Mouse (Mus musculus) c-Kit-positive CD71-positive TER-119-negative erythroid progenitor cells, embryonic 14.5 days (primary cell): ENCODE results near the gene 4931409K22Rik.

Experiments used
- DNase-seq: peaks from one replicate; pipeline ENCODE4 v3.0.0-alpha.2; 2013; ENCODE audit warnings: low read depth

The 4931409K22Rik gene

DNA sequence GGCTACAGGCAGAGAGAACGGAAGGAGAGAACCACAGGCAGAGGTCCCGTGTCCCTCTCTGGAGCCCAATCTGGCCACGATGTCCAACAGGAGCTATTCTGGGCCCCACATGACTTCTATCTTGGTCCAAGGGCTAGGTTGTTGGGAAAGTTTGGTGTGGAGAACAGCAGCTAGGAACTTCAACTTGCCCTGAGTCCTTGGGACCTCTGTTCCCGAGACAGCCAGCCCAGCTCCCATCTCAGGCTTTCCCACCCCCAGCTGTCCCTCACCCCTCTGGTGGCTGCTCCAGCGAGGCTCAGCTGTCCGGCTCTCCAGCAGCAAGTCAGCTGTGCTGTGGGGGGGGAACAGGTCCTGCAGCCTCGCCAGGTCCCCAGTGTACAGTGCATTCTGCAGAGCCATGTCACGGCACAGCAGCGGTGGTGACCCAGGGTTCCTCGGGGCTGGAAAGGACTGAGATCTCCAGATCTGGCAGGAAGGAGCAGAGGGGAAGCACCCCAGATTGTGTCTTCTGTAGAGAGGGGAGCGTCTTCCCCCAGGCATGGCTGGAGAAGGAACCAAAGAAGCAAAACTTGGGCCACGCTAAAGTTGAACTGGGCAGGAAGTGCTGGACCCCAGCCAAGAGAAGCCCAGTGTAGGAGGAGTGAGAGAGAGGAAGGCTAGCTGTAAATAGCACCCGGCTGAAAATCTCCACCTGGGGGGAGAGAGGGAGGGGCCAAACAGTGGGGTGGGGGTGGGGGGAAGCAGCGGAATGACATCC is 16.0 kb downstream of the 4931409K22Rik start, which contains the start of gene Asb10:
Gene Asb10 (minus strand): TSS at position 592 of the 757 bp plus-strand sequence.
- DNase-seq = no peak

DNA sequence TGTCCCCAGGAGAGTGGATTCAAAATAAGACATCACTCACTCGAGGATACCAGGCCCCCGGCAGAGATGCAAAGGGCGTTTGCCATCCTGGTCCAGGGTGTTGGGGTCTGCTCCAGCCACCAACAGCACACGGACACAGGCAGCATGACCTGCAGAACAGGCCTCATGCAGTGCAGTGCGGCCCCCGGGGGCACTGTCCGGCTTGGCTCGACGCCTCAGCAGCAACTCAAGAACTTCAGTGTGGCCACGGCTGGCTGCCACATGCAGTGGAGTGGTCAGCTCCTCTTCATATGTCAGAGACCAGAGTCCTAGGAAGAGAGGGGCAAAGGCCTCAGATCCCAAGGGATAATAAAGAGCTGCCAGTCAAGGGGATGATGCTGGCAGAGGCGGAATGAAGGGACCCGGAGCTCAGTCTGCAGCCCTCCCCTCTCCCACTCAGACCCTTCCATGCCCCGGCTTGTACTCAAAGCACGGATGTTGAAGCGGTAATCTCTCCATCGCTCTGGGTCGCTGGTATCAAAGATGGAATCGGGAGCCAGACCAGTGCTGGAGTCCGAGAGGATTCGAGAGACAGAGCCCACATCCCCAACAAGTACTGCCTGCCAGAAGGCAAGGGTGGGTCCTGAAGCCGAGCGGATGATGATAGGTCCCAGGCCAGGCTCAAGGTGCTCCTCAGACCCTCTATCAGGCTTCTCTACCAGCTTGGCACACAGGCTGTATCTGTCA is 16.9 kb downstream of the 4931409K22Rik start:
- DNase-seq = no peak

DNA sequence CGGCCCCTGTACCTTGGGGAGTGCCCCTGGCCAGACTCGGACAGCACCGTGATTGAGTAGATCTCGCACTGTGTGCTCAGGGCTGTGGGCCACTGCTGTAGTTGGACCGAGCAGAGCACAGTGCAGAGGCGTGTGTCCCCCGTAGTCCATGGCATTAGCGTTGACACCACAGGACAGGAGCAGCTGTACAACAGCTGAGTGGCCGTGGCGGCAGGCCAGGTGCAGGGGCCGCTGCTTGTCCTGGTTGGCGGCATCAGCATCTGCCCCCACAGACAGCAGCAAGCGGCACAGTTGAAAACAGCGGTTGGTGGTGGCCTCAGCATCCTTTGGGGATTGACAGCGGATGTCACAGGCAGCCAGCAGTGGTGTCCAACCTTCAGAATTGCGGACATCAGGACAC is 19.0 kb downstream of the 4931409K22Rik start:
- no peak for DNase-seq

DNA sequence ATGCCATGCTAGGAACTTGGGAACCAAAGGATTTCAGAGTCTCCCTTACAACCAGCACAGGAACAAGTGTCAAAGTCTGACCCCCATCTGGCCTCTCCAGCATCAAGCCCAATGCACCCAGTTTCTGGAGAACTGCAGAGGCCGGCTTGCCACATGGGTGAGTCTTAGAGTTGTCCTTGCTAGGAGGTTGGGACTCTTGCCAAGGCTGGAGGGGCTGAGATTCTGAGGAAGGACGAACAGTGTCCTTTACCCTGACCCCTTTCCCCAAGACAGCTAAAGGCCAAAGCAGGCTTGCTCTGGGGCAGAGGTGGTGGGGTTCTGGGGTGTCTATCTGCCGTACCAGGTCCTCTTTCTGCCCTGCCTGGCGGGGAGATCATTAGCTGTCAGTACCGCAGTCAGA is 20.1 kb downstream of the 4931409K22Rik start:
- no peak for DNase-seq

DNA sequence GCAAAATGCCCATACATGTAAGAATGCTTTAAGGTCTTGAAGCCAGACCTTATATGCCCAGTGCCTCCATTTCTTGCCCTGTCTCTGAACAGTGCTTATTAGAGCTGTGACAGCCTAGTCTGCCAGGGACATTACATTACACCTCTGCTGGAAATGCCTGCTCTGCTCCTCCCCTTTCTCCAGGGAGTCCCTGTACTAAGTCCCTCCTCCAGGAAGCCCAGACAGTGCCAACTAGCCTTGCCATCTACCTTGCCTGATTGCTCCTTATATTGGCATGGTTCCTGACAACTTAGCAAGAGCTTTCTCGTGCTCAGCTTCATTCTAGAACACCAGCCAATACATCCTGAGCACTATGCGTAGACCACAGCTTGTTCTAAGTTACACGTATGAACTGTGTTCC is 20.9 kb downstream of the 4931409K22Rik start:
- no peak for DNase-seq

DNA sequence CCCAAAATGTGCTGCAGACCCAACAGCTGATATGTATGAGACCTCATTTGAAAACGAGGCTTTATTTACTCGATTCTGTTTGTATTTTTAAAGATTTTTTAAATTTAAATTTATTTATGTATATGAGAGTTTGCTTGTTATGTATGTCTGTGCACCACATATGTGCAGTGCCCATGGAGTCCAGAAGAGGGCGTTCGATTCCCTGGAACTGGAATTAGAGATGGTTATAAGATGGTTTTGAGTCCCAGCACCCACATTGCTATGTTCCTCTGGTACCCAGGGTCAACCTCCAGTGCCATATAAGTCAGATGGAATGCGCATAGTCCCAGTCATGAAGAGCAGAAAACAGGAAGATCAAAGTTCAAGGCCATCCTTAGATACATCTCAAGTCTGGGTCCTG is 22.3 kb downstream of the 4931409K22Rik start:
- no peak for DNase-seq

DNA sequence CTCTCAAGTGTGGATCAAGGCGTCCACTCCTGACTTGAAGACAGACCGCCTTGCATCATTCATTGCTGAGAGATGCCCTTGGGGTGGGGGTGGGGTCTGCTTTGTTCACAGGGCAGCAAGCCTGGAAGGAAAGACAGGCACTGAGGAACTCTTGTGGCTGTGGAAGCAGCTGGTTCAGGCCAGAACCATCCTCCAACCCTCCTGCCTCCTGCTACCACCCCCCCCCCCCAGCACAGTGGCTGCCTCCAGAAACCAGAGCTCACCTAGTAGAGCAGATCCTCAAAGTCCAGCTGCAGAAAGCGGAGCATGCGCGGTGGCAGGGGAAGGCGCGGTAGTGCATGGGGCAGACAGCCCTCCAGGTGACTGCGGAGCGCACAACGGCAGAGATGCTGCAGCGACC is 23.2 kb downstream of the 4931409K22Rik start:
- no peak for DNase-seq

DNA sequence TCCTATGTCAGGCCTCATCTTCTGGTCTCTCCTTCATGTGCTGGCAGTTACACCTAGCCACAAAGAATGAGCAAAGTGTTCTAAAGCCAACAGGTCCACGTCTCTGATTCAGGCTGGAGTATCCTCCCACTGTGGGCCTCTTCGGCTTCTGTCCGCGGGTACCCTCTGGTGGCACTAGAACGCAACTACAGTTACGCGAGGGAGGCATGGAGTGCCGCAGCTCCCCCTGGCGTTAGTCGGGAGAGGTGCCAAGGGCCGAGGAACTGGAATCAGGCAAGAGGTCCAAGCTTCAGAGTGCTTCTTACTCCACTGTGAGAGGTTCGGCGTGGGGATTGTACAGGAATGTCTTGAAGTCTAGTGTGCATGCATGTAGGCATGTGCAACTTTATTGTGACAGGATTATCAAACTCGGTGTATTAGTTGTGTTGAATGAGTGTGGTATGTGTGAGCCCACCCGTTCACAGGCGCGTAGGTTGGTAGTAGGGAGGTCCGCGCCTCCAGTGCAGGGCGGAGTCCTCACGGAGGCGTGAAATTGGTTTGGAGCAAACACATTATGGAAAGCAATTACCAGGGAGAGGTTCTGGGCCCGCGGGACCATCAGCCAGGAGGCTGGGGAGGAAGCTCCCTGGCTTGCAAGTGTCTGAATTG is 26.4 kb downstream of the 4931409K22Rik start:
- DNase-seq = peak; percentile 72

DNA sequence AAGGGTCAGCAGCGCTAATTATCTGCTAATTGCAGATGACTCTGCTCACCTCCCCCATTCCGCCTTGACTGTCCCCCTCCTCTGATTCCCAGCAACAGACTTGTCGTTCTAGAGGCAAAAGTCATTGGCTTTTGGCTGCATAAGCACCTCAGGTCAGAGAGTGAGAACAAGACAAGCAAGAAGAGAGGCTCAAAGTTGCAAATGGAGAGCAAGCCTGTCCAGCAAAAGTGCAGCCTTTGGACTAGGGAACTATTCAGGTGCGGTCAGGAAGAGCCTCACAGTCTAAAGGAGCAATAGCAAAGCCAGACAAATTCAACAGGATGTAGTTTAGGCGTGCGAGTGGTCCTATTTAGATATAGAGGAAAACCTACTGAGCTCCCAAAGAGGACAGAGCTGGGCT is 28.8 kb downstream of the 4931409K22Rik start:
- no peak for DNase-seq

DNA sequence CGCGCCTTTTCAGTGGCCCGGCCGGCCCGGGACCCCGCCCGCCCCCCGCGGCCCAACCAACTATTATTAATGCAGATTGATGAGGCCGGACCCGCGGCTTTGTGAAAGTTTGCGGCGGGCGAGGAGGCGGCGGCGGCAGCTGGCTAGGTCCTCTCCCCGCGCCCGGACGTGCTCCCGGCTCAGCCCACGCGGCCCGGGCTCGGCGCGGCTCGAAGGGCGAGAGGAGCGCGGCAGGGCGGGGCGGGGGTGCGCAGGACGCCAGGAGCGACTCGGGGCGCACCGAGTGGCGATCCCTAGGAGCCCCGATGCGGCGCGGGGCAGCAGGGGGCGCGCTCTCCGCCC is 29.7 kb downstream of the 4931409K22Rik start, which contains the start of gene Gbx1:
Gene Gbx1 (minus strand): TSS at position 314 of the 342 bp plus-strand sequence.
- DNase-seq = no peak

DNA sequence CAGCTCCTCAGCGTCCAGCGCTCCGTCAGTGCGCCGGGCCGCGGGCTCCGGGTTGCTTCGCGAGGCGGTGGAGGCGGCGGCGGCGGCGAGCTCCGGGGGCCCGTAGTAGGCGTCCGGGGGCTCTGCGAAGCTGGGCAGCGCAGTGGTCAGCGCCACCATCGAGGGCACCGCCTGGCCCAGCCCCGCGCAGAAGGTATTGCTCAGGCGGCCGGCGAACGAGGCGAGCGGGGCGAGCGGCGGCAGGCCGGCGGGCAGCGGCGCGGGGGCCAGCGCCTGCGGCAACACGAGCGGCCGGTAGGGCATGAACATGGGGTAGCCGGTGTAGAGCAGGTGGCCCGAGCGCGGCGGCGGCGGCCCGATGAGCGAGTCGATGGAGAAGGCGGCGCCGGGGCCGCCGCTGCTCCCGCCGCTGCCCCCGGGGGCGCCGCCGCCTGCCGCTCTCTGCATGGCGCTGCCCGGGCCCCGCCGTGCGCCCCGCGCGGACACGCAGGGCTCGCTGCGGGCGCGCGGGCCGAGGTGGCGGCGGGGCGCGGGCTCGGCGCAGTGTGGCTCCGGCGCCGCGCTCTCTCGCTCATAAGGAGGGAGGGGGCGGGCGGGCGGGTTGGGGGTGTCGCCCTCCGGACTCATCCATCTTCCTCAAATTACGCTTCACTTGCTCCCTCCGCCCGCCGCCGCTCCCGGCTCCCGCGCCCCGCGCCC is 30.3 kb downstream of the 4931409K22Rik start:
- DNase-seq = no peak

DNA sequence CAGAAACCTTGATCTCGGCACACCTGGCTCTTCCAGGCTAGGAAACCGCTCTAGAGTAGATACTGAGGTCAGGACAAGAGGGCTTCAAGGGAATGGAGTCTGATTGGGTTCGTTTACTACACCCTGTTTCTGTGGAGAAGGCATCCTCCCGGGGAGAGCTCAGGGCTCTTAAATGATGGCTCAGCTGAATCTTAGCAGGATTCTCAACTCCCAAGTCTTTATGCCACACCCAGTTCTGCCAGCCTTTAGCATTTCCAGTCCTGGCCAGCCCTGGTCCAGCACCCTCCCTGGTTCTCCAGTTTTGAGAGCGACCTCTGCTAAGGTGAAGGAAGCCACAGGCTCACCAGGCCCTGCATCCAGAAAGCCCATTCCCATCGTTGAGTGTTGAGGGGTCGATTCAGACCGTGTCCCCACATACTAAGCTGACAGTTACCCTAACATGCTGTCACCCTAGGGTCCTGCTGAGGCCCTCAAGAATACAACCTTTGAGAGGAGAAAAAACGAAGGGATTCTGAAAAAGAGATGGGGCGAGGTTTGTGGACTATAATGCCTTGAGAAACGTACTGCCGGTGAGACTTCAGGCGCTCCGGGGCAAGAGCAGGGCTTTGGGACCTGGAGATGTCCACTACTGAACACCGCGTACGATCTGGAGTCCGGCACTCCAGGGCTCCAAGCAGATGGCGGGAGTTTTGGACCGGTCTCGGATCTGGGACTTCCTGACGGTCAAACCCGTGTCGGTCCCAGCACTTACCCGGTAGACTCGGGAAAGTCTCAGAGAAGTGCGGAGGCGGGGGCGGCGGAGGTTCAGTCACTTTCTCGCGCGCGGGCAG is 31.0 kb downstream of the 4931409K22Rik start:
- DNase-seq = no peak

DNA sequence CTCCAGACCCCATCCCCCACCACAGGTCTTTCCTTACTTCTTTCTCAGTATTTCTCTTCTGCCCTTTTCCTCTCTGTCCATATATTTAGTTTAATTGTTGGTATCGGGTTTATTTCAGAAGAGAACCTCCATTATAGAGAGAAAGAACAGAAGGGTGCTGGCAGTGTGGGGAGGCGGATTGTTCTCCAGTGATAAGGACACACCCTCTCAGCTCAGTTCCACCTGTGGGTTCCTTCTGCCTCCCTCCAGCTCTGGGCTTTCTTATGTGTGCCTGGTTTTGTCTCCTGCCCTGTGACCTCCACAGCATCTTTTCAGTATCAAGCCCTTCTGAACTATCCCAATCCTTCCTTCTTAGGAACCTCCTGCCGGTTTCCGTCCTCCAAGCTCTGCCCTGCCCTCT is 32.1 kb downstream of the 4931409K22Rik start:
- DNase-seq = no peak

DNA sequence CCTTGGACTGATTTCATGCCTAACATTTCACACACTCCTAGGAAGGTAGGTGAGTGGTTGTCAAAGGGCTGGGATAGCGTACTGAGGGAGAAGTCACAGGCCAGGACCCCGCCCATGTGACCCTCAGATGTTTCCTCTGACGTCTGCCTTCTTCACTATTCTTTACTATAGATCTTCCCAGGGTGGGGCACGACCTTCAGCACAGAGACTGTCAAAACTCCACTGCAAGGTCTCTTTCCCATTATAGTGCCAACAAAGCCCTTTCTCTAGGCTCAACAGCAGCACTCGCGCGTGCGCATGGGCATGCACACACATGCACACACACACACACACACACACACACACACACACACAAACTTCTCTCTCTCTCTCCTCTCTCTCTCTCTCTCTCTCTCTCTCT is 32.8 kb downstream of the 4931409K22Rik start:
- DNase-seq = no peak

DNA sequence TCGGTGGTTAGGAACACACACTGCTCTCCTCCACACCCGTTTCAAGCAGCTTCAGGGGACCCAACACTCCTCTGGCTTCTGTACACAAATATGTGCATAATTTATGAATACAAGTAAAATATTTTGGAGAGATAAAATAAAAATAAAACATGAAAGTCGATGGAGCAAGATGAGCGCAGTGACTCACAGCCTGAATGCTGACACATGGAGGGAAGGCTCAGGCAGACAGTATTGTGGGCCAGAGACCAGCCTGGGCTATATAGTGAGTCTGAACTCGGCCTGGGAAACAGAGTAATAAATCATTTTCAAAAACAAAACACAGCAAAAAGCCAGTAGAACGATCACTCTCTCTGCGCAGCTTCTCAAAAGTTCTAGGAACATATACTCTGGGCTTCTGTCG is 35.2 kb downstream of the 4931409K22Rik start:
- DNase-seq = no peak

DNA sequence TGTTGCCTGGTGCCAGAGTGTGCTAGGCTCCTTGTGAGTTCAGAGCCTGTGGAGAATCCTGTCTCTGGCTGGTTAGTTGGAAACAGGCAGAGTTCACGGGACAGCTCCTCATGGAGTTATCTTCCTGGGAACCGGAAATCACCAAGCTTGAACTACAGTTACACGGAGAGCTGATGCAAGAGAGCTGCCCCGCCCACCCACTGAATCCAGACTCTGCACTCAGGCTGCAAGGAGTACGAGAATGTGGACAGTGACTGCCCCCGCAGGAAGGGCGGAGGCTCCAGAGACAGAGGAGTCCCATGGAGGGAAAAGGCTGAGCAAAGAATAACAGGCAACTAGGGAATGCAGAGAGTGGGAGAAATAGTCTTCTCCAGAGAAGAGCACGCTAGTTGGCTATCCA is 44.3 kb downstream of the 4931409K22Rik start:
- DNase-seq = no peak

DNA sequence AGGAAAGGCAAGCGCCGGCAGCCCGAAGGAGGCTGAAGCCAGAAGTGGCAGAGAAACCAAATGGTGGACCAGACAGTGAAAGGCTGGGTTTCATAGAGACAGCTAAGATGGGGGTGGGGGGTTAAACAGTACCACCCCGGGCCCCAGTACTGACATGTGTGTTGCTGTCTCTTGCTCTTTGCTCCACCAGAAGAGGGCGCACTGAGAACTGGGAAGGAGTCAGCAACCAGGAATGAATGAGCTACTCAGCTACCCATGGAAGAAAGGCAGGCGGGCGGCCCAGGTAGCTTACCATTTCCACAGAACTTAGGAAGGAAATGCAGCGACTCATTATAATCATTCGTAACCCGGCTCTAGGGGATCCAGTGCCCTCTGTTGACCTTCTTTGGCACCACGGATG is 46.0 kb downstream of the 4931409K22Rik start:
- no peak for DNase-seq

DNA sequence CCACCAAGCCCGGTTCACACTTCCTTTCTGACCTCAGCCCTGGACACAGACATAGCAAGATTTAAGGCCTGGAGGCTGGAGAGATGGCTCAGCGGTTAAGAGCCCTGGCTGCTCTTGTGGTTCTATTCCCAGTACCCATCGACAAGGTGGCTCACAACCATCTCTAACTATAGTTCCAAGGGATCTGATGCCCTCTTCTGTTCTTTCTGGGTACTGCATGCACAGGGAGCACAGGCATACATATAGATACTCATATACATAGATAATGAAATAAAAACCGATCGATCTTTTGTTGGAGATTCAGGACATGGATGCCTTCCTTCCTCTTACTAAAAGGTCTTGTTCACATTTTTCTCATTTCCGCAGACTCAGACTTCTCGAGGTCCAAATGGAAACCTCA is 48.2 kb downstream of the 4931409K22Rik start:
- no peak for DNase-seq

DNA sequence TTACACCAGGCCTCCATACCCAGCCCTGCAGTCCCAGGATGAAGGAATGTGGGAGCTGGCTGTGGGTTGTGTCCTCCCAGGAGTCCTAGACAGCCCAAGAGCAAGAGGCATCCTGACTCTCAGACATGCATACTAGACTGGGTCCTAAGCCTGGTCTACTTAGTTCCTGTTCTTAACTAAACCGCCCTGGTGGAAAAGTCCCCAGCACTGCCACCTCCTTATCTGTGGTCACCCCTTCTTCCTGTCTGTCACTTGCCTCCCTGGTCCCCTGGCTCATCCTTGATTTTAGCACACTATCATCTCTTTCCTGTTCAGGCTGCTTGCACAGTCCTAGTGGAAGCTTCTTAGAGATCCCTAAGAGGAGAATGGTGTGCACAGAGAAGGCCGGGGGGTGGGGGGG is 51.1 kb downstream of the 4931409K22Rik start:
- DNase-seq = no peak

DNA sequence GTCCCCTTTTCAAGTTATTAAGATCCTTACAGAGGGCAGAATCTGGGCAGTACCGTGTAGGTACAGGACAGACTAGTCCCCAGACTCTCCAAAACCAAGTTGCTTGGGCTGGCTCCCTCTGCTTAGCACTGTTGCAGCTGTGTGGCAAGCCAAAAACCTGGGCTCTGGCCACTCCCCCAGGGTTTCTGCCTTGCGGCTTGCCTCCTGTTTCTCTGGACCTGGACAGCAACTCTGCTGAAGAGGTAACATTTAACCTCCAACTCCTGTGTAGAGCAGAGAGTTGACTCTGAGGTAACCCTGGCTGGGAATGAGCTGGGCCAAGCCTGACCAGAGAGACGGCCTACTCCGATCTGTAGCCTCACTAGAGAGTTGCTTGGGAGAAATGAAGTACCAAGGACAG is 53.8 kb downstream of the 4931409K22Rik start:
- DNase-seq = no peak

DNA sequence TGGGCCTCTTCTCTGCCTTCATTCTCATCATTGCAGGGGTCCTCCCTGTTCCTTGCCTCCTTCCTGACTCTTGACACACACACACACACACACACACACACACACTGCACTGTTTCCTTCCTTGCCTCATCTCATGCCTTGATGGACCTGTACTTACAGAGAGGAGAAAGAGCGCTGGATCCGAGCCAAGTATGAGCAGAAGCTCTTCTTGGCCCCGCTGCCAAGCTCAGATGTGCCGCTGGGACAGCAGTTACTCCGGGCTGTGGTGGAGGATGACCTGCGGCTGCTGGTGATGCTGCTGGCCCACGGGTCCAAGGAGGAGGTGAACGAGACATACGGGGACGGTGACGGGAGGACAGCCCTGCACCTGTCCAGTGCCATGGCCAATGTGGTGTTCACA is 55.8 kb downstream of the 4931409K22Rik start:
- no peak for DNase-seq

DNA sequence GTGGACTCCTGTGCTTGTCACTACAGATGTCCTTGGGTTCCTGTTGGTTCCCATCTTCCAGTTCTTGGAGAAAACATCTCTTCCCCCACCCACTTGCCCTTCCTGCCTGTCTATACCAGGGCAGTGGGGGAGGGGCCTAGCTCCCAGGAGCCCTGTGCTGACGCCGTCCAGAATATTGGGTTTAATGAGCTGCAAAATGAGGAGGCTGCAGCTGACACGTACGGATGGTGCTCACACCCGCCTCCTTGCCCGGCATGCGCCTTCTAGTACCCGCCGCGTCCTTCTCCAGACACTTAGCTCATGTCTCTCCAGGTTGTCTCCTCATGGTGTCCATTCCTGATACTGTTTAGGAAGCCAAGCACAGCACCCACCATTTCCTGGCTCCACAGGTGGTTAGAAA is 57.5 kb downstream of the 4931409K22Rik start:
- DNase-seq = no peak
